Mouse (Mus musculus) brain, embryonic 14.5 days (tissue): ENCODE measurements around the gene Prdm16. TPM values are rescaled to one million over a fixed set of nuclear protein-coding genes. Genes with fewer than 3 reads are reported as not detected.

Experiments
- DNase-seq: peaks from one replicate; pipeline ENCODE4 v3.0.0-alpha.2; 2011; ENCODE audit warnings: low read depth
- CTCF ChIP-seq: fragments of 200-500 bp; IDR thresholded peaks from 2 replicates; pipeline ENCODE4 v1.5.1; 2012; ENCODE audit warnings: inconsistent platforms, mild to moderate bottlenecking, moderate library complexity, borderline replicate concordance; ENCODE audit not compliant: insufficient read depth, insufficient read length; ENCODE audit errors: extremely low read depth
- POLR2A ChIP-seq: fragments of 200-500 bp; IDR thresholded peaks from 2 replicates; pipeline ENCODE4 v1.6.1; 2012; ENCODE audit warnings: mild to moderate bottlenecking, inconsistent platforms, borderline replicate concordance; ENCODE audit not compliant: poor library complexity, insufficient read depth, insufficient read length, severe bottlenecking; ENCODE audit errors: extremely low read depth
- polyA plus RNA-seq: library from polyadenylated mRNA; depleted of rRNA; stranded (reverse); fragments of >200 nt; gene quantifications from 2 replicates; pipeline ENCODE4 v1.2.3, GENCODE M21; 2012

Gene Prdm16
- polyA plus RNA-seq, 1 experiment, result 10.8 TPM

DNA sequence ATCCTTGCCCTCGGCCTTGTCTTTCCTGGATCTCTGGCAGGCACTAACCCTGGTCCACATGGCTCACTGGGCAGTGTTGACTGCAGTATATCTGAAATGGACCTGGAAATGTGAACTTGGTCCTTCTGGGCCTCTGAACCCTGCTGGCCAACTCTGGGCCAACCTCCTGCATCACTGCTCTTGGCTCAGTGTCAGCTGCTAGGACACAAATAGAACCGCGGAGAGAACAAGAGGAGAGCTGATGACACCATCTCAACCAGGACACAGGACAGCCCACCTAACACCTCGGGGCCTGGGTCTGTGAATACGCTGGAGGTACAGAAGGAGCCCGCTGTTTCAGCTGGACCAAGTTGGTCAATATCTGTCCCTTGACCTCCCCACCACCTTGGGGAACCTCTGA, 73.5 kb downstream of the Prdm16 start:
- TF ChIP-seq POLR2A (no peak), CTCF (no peak)
- DNase-seq, result no peak

DNA sequence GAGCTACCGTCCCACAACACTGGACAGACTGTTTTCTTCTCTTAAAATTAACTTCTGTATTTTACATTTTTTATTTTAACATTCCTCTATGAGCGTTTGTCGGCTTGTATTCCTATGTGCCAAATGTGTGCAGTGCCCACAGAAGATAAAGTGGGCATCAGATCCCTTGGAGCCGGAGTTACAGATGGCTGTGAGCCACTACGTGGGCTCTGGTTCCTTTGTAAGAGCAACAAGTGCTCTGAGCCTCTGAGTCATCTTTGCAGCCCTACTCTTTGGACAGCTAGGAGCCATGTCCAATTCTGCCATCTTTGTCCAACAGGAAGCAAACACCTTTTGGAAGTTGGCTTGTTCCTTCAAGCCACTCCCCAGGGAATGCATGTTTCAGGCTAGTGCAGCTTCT, 78.6 kb downstream of the Prdm16 start:
- DNase-seq, result no peak
- TF ChIP-seq CTCF, result no peak
- no peak for TF ChIP-seq POLR2A

DNA sequence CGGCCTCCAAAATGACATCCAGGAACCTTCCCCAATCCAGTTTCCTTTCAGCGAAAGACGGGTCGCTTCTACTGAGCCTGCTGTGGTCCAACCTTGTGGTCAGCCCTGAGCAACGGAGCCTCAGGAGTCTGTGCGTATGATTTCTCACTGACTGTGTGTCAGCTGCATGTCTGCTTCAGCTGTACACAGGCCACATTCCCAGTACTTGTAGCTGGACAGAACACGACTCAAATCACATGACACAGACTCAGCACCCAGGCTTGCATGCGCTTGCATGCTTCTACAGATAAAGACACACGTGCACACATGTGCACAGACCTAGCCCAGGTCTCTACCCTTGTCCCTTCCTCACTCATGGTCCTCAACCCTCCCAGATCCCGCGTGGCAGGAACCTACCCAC, 79.5 kb downstream of the Prdm16 start:
- DNase-seq, result no peak
- TF ChIP-seq POLR2A, result no peak
- TF ChIP-seq CTCF, result no peak

DNA sequence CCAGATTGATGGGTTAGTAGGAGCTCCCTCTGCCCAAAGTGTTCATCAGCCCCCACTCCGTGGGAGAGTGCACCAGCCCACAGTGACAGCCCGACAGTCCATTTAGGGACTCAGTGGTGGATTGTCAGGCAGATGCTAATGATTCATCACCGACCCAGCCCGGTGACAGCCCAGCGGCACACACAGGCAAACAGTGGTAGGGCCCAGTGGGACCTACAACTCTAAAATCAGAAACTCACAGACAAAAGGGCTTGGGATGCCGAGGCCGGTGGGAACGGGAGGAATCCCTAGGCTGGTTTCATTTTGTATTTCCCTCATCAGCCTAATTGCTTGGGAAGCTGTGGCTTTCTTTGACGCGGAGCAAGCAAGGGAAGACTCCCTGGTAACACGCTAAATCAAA, 80.3 kb downstream of the Prdm16 start:
- peak; percentile 81 for DNase-seq

DNA sequence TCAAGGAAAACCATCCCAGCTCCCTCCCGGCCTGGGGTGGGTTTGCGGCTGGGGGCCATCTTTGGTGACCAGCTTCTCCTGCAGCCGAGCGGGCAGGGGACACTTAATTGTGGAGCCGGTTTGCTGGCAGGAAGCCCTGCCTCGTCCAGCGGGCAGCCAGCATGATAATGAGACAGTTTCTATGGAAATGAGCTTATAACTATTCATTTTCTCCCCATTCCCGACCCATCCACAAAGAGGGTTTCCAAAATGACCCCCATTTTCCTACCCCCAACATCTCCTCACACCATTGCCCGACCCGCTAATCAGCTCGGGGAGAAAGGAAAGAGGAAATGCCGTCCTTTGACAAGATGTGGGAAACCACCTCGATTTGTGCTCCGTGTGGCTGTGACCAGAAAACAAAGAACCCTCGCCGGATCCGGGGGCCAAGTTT, 86.7 kb downstream of the Prdm16 start:
- TF ChIP-seq CTCF (no peak), POLR2A (no peak)
- peak; percentile 96 for DNase-seq

More for the DNA sequence above, 80.3 kb downstream of the Prdm16 start:
- TF ChIP-seq POLR2A (no peak), CTCF (no peak)

DNA sequence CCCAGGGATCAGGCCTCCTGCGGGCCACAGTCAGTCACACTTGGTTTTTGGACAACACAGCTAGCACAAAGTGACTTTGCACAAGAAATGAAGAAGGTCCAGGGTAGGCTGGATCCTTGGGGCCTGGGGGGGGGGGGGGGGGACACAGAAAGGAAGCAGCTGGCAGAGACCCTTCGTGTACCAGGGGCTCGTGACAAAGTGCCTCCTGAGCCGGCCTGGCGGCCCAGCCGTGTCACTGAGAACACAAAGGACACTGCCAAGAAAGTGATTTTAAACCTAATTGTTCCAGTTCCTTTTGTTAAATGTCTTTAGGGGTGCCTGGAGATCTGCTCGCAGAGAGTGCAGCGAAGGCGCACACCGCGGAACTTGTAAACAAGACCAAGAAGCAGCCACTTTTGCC, 87.2 kb downstream of the Prdm16 start:
- DNase-seq, result no peak
- TF ChIP-seq CTCF (no peak), POLR2A (no peak)

DNA sequence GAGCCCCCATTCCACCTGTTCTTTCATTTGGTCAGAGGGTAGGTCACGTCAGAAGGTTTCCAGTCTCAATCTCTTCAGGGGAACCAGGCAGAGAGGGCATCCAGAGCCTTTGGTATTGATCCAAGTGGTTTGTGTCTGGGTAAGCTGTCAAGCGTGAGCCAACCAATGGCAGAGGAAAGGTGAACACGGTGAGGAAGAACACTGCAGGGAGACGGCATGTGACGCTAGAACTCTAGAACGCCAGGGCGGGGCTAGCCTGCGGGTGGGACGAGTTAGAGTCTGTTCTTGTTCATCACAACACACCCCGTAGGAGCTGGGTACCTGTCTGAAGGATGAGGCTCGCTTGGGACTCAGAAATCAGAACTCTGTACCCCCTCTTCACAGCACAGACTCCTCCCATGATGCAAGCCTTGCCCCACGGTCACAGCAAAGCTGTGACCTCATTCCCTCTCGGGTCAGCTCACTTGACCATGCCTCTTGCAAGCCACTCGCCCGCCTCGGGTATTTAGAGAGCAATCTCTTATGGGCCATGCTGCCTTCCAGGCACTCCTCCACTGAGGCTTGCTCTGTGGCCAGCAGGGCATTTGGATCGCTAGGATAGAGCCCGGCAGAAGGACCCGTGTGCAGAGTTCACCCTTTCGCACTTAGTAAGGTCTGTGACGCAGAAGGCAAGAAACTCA, 89.4 kb downstream of the Prdm16 start:
- DNase-seq, result no peak
- TF ChIP-seq POLR2A, result no peak
- no peak for TF ChIP-seq CTCF

DNA sequence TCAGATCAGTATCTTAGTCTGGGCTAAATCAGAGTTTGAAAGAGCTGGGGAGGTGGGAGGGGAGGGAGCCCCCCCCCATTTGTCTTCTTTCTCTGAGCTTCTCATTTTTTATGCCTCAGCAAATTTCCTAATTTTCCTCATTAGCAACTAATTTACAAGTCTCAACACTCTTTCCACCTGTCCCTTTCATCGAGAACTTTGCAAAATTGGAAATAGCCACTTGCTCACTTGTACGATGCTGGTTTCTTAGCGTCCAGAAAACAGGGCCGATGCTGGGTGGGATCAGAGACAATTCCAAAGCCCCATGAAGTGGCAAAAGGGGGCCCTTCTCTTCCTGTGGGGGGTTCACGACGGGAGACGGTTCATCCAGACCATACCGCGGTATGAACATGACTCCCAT, 91.4 kb downstream of the Prdm16 start:
- peak; percentile 89 for DNase-seq
- no peak for TF ChIP-seq POLR2A
- TF ChIP-seq CTCF, result no peak

DNA sequence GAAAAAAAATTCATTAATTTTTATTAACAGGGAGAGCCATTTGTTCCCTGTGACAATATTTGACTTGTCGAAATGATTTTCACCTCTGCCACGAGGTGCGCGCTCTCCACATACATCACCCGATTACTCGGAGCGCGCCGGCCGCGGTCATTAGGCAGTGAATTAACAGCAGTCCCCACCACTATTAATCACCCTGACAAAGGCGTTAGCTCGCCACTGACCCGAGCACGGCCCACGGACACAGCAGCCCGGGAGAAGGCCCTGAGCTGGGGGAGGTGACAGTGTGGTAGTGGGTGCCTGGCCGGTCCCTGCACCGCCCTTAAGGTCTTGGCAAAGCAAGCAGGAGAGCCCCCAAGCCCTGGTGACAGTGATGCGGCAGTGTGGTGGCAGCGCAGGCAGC, 92.8 kb downstream of the Prdm16 start:
- TF ChIP-seq CTCF (no peak), POLR2A (no peak)
- DNase-seq, result peak; percentile 61

DNA sequence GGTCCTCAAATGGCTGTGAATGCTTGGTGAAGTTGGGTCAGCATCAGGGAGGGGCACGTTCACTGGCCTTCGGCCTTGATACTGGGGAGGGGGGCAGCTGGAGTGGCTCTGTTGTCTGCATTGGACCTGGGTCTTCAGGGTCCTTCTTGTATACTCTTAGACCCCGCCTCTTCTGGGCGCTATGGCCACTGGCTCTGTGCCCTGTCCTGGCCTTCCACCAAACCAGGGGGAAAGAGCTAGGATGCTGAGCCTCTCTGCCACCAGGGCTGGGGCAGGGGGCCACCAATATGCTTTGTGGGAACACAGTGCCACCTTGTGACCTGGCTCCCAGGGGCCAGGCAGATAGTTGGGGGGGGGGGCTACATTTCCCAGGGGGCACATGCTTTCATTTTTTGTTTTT, 93.5 kb downstream of the Prdm16 start:
- peak; percentile 78 for DNase-seq
- TF ChIP-seq POLR2A, result no peak
- no peak; the same call in 1 of the 2 replicates for TF ChIP-seq CTCF

DNA sequence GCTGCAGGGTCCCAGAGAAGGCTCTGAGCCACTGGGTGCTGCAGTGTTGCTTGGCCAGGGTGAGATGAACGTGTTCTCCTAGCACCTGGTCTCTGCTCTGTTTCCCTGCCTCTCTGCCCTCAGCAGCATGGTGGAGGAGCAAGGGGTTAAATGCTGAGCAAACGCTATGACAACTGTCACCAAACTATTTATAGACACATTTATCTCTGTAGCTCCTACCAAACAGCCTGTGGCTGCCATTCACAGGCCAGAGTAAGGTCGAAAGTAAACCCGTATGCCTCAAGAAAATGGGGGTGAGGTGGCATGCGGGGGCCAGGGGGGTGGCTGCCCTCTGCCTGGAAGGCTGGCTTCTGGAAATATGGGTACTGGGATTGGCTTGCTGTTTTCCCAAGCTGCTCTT, 94.1 kb downstream of the Prdm16 start:
- TF ChIP-seq POLR2A (no peak), CTCF (no peak)
- no peak for DNase-seq

DNA sequence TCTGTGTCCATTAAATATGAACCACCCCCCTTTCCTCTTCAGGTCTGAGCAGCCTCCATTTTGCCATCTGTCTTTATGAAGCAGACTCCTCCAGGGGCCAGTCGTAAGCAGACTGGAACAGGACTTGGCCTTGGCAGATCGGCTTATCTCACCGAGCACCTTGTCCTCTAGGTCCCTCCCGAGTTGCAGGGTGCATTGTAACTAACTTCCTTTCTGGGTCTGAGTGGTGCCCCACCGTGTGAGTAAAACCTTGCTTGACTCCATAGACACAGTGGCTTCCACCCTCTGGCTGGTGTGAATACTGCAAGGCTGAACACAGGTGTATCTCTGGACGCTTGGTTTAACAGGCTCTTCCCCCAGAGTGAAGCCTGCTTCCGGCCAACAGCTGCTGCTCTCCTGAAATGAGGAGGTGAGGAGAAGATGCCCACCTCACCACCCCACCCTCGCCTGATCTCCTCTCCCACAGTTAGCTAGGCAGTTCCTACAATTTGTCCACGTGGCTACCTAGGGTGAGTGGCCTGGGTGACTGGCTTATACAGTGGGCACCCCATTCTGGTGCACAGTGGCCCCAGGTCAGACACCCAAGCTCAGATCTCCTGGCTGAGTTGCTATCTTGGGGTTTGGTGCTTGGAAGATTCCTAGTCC, 94.9 kb downstream of the Prdm16 start:
- no peak for TF ChIP-seq CTCF
- TF ChIP-seq POLR2A, result no peak
- DNase-seq, result no peak

DNA sequence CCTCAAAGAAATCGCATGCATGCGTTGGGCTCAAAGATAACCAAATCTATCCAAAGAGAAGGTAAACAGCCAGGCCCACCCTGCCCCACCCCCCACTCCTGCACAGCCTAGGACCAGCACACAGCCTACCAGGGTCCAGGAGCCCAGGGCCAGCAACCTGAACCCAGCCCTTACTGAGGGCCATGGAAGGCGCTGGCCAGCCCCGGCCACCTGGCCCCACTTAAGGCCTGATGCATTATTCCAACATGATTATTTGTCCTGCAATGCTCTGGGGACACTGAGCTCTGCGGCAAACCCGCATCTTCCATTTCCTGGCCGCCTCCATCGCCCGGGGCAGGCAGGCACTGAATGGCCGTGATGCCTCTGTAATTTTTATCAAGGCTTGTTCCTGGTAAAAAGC, 96.0 kb downstream of the Prdm16 start:
- no peak for TF ChIP-seq POLR2A
- no peak for TF ChIP-seq CTCF
- DNase-seq, result peak; percentile 76
